Mouse (Mus musculus) limb, embryonic 11.5 days (tissue): ENCODE measurements at regions not wholly inside any gene's neighbourhood (a gene's known extent, or its start where the extent isn't known, plus 50 kb on each side); places are given as distances from the start of the nearest gene placed in this dataset.

Source experiments
- ATAC-seq: fragments of 200-750 bp; cut with Nextera tagmentation; 2 replicates; pipeline ENCODE4 v1.8.0; 2017; ENCODE audit warnings: low read depth; ENCODE audit not compliant: insufficient number of reproducible peaks, low FRiP score, low TSS enrichment
- DNase-seq: peaks from one replicate; pipeline ENCODE4 v3.0.0-alpha.2; 2015; ENCODE audit warnings: low spot score
- H3K27ac ChIP-seq: fragments of 300-500 bp; sonication (generic); replicated peaks from 2 replicates; pipeline ENCODE4 v1.5.1; 2014; ENCODE audit warnings: low read depth, mild to moderate bottlenecking, low read length
- H3K27me3 ChIP-seq: fragments of 300-500 bp; sonication (generic); 2 replicates; pipeline ENCODE4 v1.6.1; 2014; ENCODE audit warnings: mild to moderate bottlenecking, low read length, mixed read lengths; ENCODE audit not compliant: control insufficient read depth, insufficient read depth
- H3K36me3 ChIP-seq: fragments of 300-500 bp; sonication (generic); 2 replicates; pipeline ENCODE4 v1.6.1; 2014; ENCODE audit warnings: mild to moderate bottlenecking, low read length, moderate library complexity, mixed read lengths; ENCODE audit not compliant: control insufficient read depth, insufficient read depth
- H3K4me1 ChIP-seq: fragments of 300-500 bp; sonication (generic); 2 replicates; pipeline ENCODE4 v1.6.1; 2014; ENCODE audit warnings: low read length, mixed read lengths; ENCODE audit not compliant: control insufficient read depth, insufficient read depth
- H3K4me2 ChIP-seq: fragments of 300-500 bp; sonication (generic); 2 replicates; pipeline ENCODE4 v1.6.1; 2014; ENCODE audit warnings: low read depth, mild to moderate bottlenecking, moderate library complexity; ENCODE audit not compliant: severe bottlenecking
- H3K4me3 ChIP-seq: fragments of 300-500 bp; sonication (generic); 2 replicates; pipeline ENCODE4 v1.5.1; 2014; ENCODE audit warnings: low read depth, low read length
- H3K9ac ChIP-seq: fragments of 300-500 bp; sonication (generic); 2 replicates; pipeline ENCODE4 v1.6.1; 2014; ENCODE audit warnings: mild to moderate bottlenecking, low read length
- H3K9me3 ChIP-seq: fragments of 300-500 bp; sonication (generic); 2 replicates; pipeline ENCODE4 v1.6.1; 2016; ENCODE audit warnings: low read length; ENCODE audit not compliant: control insufficient read depth
- WGBS: fragments of 180-500 bp; shearing (Covaris S2); extraction: QIAGEN DNeasy Blood & Tissue Kit; methylation state at CpG from one replicate; pipeline ENCODE4 v1.1.7; 2014; 5-methylcytosine and 5-hydroxymethylcytosine counted together

GRCm38 (mm10) chr12:33580809-33581208 lies 151.4 kb downstream of the Twistnb start:
- H3K4me2 ChIP-seq = no peak overlapping the region
- H3K36me3 ChIP-seq = no peaks in the 10 kb centered on the region
- no peaks in the 10 kb centered on the region for H3K27me3 ChIP-seq
- 56% methylated on average over 2 of the region's 2 CpGs for WGBS
- H3K4me3 ChIP-seq = no peak overlapping the region
- H3K27ac ChIP-seq = no peak overlapping the region
- DNase-seq = no peak
- H3K9me3 ChIP-seq = no peaks in the 10 kb centered on the region
- no peak overlapping the region for H3K9ac ChIP-seq
- no peaks in the 10 kb centered on the region for H3K4me1 ChIP-seq
- no peak for ATAC-seq

- ATAC-seq (no peak), DNase-seq (no peak)
- H3K4me3 ChIP-seq = no peak overlapping the region
- peaks cover 13% of the 10 kb centered on the region for H3K4me1 ChIP-seq
- no peaks in the 10 kb centered on the region for H3K27me3 ChIP-seq
- no peak overlapping the region; the same call in 1 of the 2 replicates for H3K27ac ChIP-seq
- no peak overlapping the region for H3K9ac ChIP-seq
- no peaks in the 10 kb centered on the region for H3K9me3 ChIP-seq
- WGBS = 61% methylated on average over 5 of the region's 5 CpGs
- no peaks in the 10 kb centered on the region for H3K36me3 ChIP-seq
- no peak overlapping the region for H3K4me2 ChIP-seq
Observed at GRCm38 (mm10) chr12:33591031-33591430, 161.6 kb downstream of the Twistnb start.

GRCm38 (mm10) chr12:33592431-33592911 lies 163.0 kb downstream of the Twistnb start:
- no peak overlapping the region for H3K4me3 ChIP-seq
- DNase-seq = peak; percentile 58
- no peak overlapping the region for H3K9ac ChIP-seq
- no peaks in the 10 kb centered on the region for H3K9me3 ChIP-seq
- H3K27me3 ChIP-seq = no peaks in the 10 kb centered on the region
- H3K4me1 ChIP-seq = peaks cover 13% of the 10 kb centered on the region
- ATAC-seq = peak; percentile 79; the same call in 1 of the 2 replicates
- peak overlapping the region; percentile 35 for H3K4me2 ChIP-seq
- peak overlapping the region; percentile 4 for H3K27ac ChIP-seq
- H3K36me3 ChIP-seq = no peaks in the 10 kb centered on the region
- 7% methylated on average over 6 of the region's 6 CpGs for WGBS

DNA sequence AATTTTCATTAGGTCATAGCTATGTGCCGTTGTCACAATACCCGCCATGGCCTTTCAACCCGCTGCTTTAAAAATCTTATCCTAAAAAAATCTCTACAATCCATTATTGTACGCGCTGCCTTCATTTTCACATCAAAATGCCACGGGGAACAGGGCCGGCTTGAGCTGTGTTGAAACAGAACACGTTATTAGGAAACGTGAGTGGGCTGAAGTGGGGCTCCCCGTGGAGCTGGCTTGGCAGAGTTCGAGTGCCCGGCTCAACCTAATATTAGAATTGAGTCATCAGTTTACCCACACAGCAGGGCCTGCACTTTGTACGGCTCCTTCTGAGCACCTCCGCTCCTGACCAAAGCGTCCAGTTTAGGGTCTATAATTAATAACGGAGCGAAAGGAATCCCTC lies 163.5 kb downstream of the Twistnb start:
- H3K4me1 ChIP-seq = peaks cover 13% of the 10 kb centered on the region
- H3K4me2 ChIP-seq = peak overlapping the region; percentile 35
- H3K9me3 ChIP-seq = no peaks in the 10 kb centered on the region
- WGBS = 23% methylated on average over 17 of the region's 17 CpGs
- peak; percentile 45 for DNase-seq
- peak overlapping the region; percentile 4; the same call in 1 of the 2 replicates for H3K27ac ChIP-seq
- H3K4me3 ChIP-seq = no peak overlapping the region
- no peaks in the 10 kb centered on the region for H3K36me3 ChIP-seq
- no peaks in the 10 kb centered on the region for H3K27me3 ChIP-seq
- H3K9ac ChIP-seq = no peak overlapping the region
- ATAC-seq = no peak

DNA sequence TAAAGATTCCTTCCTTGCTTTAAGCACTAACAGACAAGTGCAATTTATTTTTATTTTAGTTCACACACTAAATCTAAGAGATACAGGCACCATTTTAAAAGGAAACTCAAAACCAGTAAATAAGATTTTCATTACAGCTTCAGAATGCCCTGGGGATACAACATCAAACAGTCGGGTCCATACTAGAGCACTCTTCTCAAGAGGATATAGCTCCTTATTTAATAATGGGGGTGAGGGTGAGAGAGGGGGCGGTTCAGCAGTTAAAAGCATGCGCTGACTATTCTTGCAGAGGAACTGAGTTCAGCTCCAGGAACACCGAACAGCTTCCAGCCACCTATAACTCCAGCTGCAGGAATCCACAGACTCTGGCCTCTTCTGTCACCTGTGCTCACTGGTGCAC lies 164.2 kb downstream of the Twistnb start:
- H3K4me1 ChIP-seq = peaks cover 13% of the 10 kb centered on the region
- DNase-seq (peak; percentile 48), ATAC-seq (peak; percentile 47; the same call in 1 of the 2 replicates)
- no peak overlapping the region for H3K9ac ChIP-seq
- no peak overlapping the region for H3K4me2 ChIP-seq
- H3K27ac ChIP-seq = no peak overlapping the region
- WGBS = 16% methylated on average over 4 of the region's 4 CpGs
- no peaks in the 10 kb centered on the region for H3K27me3 ChIP-seq
- no peaks in the 10 kb centered on the region for H3K36me3 ChIP-seq
- no peaks in the 10 kb centered on the region for H3K9me3 ChIP-seq
- no peak overlapping the region for H3K4me3 ChIP-seq

DNA sequence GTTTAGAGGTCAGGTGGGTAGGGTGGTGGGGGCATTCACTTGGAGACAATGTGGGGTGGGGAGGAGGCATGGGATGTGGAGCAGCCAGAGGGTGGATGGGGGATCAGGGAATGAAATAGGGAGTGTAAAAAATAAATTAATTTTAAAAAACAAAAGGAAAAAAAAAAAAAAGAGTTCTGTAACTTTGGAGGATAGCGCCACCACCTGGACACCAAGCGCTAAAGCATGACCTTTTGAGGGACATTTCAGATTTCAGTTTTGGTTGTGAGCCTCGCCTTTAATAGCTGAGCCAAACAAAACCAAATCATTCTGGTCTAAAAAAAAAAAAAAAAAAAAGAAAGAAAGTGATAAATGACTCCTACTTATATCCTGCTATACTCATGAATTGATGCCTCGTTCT lies 176.0 kb downstream of the Twistnb start:
- Histone ChIP-seq H3K9me3 (no peaks in the 10 kb centered on the region), H3K4me1 (no peaks in the 10 kb centered on the region), H3K27ac (no peak overlapping the region), H3K4me3 (no peak overlapping the region), H3K36me3 (no peaks in the 10 kb centered on the region), H3K27me3 (no peaks in the 10 kb centered on the region), H3K9ac (no peak overlapping the region), H3K4me2 (no peak overlapping the region)
- DNase-seq (no peak), ATAC-seq (no peak)
- 69% methylated on average over 4 of the region's 4 CpGs for WGBS

- DNase-seq (no peak), ATAC-seq (no peak)
- H3K4me2 ChIP-seq = no peak overlapping the region
- H3K27ac ChIP-seq = no peak overlapping the region
- H3K4me1 ChIP-seq = no peaks in the 10 kb centered on the region
- no peaks in the 10 kb centered on the region for H3K36me3 ChIP-seq
- H3K9me3 ChIP-seq = no peaks in the 10 kb centered on the region
- 67% methylated on average over 7 of the region's 7 CpGs for WGBS
- H3K9ac ChIP-seq = no peak overlapping the region
- H3K4me3 ChIP-seq = no peak overlapping the region
- no peaks in the 10 kb centered on the region for H3K27me3 ChIP-seq
Observed at GRCm38 (mm10) chr12:33607811-33608602, 178.6 kb downstream of the Twistnb start.

DNA sequence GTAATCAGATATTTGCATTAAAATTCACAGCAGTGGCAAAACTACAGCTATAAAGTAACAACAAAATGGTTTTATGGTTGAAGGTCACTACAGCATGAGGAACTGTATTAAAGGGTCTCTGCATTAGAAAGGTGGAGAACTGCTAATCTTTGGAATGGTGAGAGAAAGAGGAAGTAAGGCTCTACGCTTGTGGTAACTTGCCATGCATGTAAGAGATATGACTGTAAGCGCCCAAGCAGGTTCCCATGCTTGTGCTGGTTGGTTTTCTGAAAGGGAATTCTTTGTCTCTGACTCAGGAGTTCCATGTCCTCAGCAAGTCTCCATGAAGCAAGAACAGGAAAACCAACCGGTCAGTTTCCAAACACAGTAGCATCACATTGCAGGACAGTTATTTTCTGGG lies 182.9 kb downstream of the Twistnb start:
- WGBS = 84% methylated on average over 3 of the region's 3 CpGs
- Histone ChIP-seq H3K36me3 (no peaks in the 10 kb centered on the region), H3K4me2 (no peak overlapping the region)

More for the DNA sequence above, 182.9 kb downstream of the Twistnb start:
- no peak overlapping the region for H3K4me3 ChIP-seq
- no peaks in the 10 kb centered on the region for H3K27me3 ChIP-seq
- no peak overlapping the region for H3K27ac ChIP-seq
- H3K9ac ChIP-seq = no peak overlapping the region
- no peaks in the 10 kb centered on the region for H3K4me1 ChIP-seq
- no peak for DNase-seq
- H3K9me3 ChIP-seq = no peaks in the 10 kb centered on the region
- ATAC-seq = no peak
